Mouse (Mus musculus): Measurements from ENCODE around the gene Sema4c. TPM values are rescaled to one million over a fixed set of nuclear protein-coding genes. Genes with fewer than 3 reads are reported as not detected.
A peak's percentile ranks its signal among the peaks of the same experiment; 100 is the strongest.

Sema4c gene
- total RNA-seq, 1 experiment = 10.0 TPM

DNA sequence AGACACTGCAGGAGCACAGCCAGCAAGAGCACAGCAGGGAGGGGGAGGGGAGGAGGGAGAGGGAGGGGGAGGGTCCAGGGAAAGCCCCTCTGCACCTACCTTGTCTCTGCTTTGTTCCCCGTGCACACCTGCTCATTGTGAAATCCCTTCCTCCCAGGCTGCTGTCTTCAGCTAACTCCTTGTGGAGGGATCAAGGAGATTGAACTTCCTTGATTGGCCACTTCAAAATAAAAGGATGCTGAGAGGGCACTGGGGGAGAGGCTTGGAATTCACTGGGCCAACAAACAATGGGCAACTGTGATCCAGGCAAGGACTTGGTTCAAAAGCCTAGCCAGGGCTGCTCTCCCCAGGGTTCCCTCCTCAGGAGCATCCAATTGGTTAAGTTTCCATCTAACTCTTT lies 35.0 kb upstream of the Sema4c start:
- no peak overlapping the region for H3K4me3 ChIP-seq (ENCODE audit: insufficient read depth in 1 of 2, low read depth in 1 of 2, low read length in 2 of 2, poor library complexity in 1 of 2, severe bottlenecking in 1 of 2)
- H3K27ac ChIP-seq (ENCODE audit: insufficient read depth, low read depth, low read length, poor library complexity, severe bottlenecking) = 0 out of 2 replicates have a peak overlapping the region, but pooled peaks have one; percentile 19
- TF ChIP-seq HCFC1 (IDR thresholded peaks at IDR 0.05; ENCODE audit: borderline replicate concordance, insufficient read depth, low read length) = no peak
- TF ChIP-seq MAFK (IDR thresholded peaks at IDR 0.05; ENCODE audit: insufficient read depth, low read depth, low read length) = no peak
- no peak for TF ChIP-seq CHD2 (IDR thresholded peaks at IDR 0.05; ENCODE audit: low read depth, low read length)
- TF ChIP-seq ZC3H11A (IDR thresholded peaks at IDR 0.05; ENCODE audit: borderline replicate concordance, low read depth, low read length) = no peak
- no peak for TF ChIP-seq ZNF384 (IDR thresholded peaks at IDR 0.05; ENCODE audit: low read depth, low read length)
- H3K9ac ChIP-seq (ENCODE audit: insufficient read depth, low read depth, low read length, poor library complexity, severe bottlenecking) = no peak overlapping the region
- H3K4me1 ChIP-seq (ENCODE audit: control insufficient read depth in 2 of 2, insufficient read depth in 2 of 2, low read length in 2 of 2, poor library complexity in 1 of 2) = peaks cover 2 to 25% of the 10 kb centered on the region in 2 experiments; a peak in 2 of 4 replicates
- no peak for DNase-seq (ENCODE audit: low read depth, low spot score)
- in situ Hi-C loops (cut with MboI; ENCODE audit: low sequenced_read_pairs in 2 of 2, unreplicated experiment in 2 of 2) = no loop called here
- H3K36me3 ChIP-seq (ENCODE audit: control insufficient read depth, insufficient read depth, low read length, poor library complexity, severe bottlenecking) = no peaks in the 10 kb centered on the region
- no peaks in the 10 kb centered on the region for H3K9me3 ChIP-seq (ENCODE audit: control insufficient read depth, insufficient read depth, low read depth, low read length)

DNA sequence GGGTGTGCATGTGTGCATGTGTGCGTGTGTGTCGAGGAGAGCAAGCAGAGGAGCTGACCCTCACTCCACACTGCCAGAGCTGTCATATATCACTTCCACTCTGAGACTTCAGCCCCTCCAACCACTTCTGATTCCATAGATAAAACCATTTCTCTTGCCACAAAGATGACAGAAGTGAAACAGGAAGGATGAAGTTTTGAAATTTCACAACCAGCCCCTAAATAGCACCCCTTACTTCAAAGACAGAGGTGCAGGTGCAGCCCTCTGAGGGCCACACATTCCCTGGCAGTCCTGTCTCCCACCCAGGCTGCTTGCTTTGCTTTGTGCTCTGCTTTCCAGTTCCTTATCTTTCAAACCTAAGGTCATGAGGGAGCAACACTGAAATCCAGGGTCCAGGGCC lies 33.3 kb upstream of the Sema4c start:
- DNase-seq (ENCODE audit: low read depth, low spot score) = no peak
- H3K36me3 ChIP-seq (ENCODE audit: control insufficient read depth, insufficient read depth, low read length, poor library complexity, severe bottlenecking) = no peaks in the 10 kb centered on the region
- TF ChIP-seq HCFC1 (IDR thresholded peaks at IDR 0.05; ENCODE audit: borderline replicate concordance, insufficient read depth, low read length) (no peak), MAFK (IDR thresholded peaks at IDR 0.05; ENCODE audit: insufficient read depth, low read depth, low read length) (no peak), CHD2 (IDR thresholded peaks at IDR 0.05; ENCODE audit: low read depth, low read length) (no peak), ZNF384 (IDR thresholded peaks at IDR 0.05; ENCODE audit: low read depth, low read length) (no peak)
- H3K27ac ChIP-seq (ENCODE audit: insufficient read depth, low read depth, low read length, poor library complexity, severe bottlenecking) = no peak overlapping the region
- no peaks in the 10 kb centered on the region for H3K9me3 ChIP-seq (ENCODE audit: control insufficient read depth, insufficient read depth, low read depth, low read length)
- H3K9ac ChIP-seq (ENCODE audit: insufficient read depth, low read depth, low read length, poor library complexity, severe bottlenecking) = no peak overlapping the region
- H3K4me3 ChIP-seq (ENCODE audit: insufficient read depth in 1 of 2, low read depth in 1 of 2, low read length in 2 of 2, poor library complexity in 1 of 2, severe bottlenecking in 1 of 2) = no peak overlapping the region
- H3K4me1 ChIP-seq (ENCODE audit: control insufficient read depth in 2 of 2, insufficient read depth in 2 of 2, low read length in 2 of 2, poor library complexity in 1 of 2) = peaks cover 2 to 21% of the 10 kb centered on the region in 2 experiments; a peak in 2 of 4 replicates
- in situ Hi-C loops (cut with MboI; ENCODE audit: low sequenced_read_pairs in 2 of 2, unreplicated experiment in 2 of 2) = no loop called here

DNA sequence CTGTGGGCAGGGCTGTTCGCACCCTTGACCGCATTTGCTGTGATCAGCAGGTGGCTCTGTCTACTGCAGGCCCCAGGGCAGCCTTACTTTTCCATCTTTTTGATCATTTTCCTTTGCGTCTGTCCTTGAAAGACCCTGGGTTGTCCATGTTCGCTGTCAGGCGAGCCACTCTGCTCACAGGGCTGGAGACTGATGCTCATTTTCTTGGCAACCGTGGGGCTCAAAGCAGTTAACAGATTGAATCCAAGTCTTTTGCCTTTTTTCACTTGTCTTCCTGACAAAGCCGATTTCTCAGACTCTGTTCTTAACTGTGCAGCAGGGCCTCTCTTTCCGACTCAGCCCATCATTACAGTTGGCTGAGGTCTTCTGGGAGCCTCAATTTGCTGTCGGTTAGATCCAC lies 32.5 kb upstream of the Sema4c start:
- in situ Hi-C loops (cut with MboI; ENCODE audit: low sequenced_read_pairs in 2 of 2, unreplicated experiment in 2 of 2) = no loop called here
- DNase-seq (ENCODE audit: low read depth, low spot score) = no peak
- Histone ChIP-seq H3K27ac (ENCODE audit: insufficient read depth, low read depth, low read length, poor library complexity, severe bottlenecking) (no peak overlapping the region), H3K36me3 (ENCODE audit: control insufficient read depth, insufficient read depth, low read length, poor library complexity, severe bottlenecking) (no peaks in the 10 kb centered on the region), H3K9me3 (ENCODE audit: control insufficient read depth, insufficient read depth, low read depth, low read length) (no peaks in the 10 kb centered on the region), H3K9ac (ENCODE audit: insufficient read depth, low read depth, low read length, poor library complexity, severe bottlenecking) (no peak overlapping the region), H3K4me1 (ENCODE audit: control insufficient read depth in 2 of 2, insufficient read depth in 2 of 2, low read length in 2 of 2, poor library complexity in 1 of 2) (peaks cover 2 to 20% of the 10 kb centered on the region in 2 experiments; a peak in 2 of 4 replicates), H3K4me3 (ENCODE audit: insufficient read depth in 1 of 2, low read depth in 1 of 2, low read length in 2 of 2, poor library complexity in 1 of 2, severe bottlenecking in 1 of 2) (no peak overlapping the region)
- TF ChIP-seq CHD2 (IDR thresholded peaks at IDR 0.05; ENCODE audit: low read depth, low read length) (no peak), MAFK (IDR thresholded peaks at IDR 0.05; ENCODE audit: insufficient read depth, low read depth, low read length) (no peak), ZC3H11A (IDR thresholded peaks at IDR 0.05; ENCODE audit: borderline replicate concordance, low read depth, low read length) (no peak), ZNF384 (IDR thresholded peaks at IDR 0.05; ENCODE audit: low read depth, low read length) (no peak), HCFC1 (IDR thresholded peaks at IDR 0.05; ENCODE audit: borderline replicate concordance, insufficient read depth, low read length) (no peak)

DNA sequence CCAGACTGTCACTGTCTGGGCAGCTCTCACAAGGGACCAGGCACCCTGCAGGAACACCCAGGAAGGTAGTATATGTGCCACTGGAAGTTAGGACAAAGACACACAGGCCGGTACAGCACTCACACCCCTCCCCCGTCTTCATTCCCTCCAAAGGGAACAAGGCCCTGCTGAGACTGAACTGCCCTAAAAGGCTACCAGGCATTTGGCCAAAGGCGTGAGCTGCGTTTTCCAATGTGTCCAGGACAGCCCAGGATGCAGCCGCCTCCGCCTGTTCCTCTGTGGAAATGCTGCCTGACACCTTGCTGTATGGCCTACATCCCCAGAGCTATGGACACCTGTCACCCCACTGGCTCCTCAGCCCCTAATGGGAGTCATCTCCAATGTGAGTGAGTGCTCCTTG lies 31.3 kb upstream of the Sema4c start:
- DNase-seq (ENCODE audit: low read depth, low spot score) = no peak
- TF ChIP-seq HCFC1 (IDR thresholded peaks at IDR 0.05; ENCODE audit: borderline replicate concordance, insufficient read depth, low read length) (no peak), CHD2 (IDR thresholded peaks at IDR 0.05; ENCODE audit: low read depth, low read length) (no peak), ZC3H11A (IDR thresholded peaks at IDR 0.05; ENCODE audit: borderline replicate concordance, low read depth, low read length) (no peak), ZNF384 (IDR thresholded peaks at IDR 0.05; ENCODE audit: low read depth, low read length) (no peak), MAFK (IDR thresholded peaks at IDR 0.05; ENCODE audit: insufficient read depth, low read depth, low read length) (no peak)
- H3K4me3 ChIP-seq (ENCODE audit: insufficient read depth in 1 of 2, low read depth in 1 of 2, low read length in 2 of 2, poor library complexity in 1 of 2, severe bottlenecking in 1 of 2) = no peak overlapping the region
- H3K9ac ChIP-seq (ENCODE audit: insufficient read depth, low read depth, low read length, poor library complexity, severe bottlenecking) = no peak overlapping the region
- H3K36me3 ChIP-seq (ENCODE audit: control insufficient read depth, insufficient read depth, low read length, poor library complexity, severe bottlenecking) = no peaks in the 10 kb centered on the region
- peaks cover 2 to 16% of the 10 kb centered on the region in 2 experiments; a peak in 2 of 4 replicates for H3K4me1 ChIP-seq (ENCODE audit: control insufficient read depth in 2 of 2, insufficient read depth in 2 of 2, low read length in 2 of 2, poor library complexity in 1 of 2)
- no peaks in the 10 kb centered on the region for H3K9me3 ChIP-seq (ENCODE audit: control insufficient read depth, insufficient read depth, low read depth, low read length)
- 0 out of 2 replicates have a peak overlapping the region, but pooled peaks have one; percentile 2 for H3K27ac ChIP-seq (ENCODE audit: insufficient read depth, low read depth, low read length, poor library complexity, severe bottlenecking)
- in situ Hi-C loops (cut with MboI; ENCODE audit: low sequenced_read_pairs in 2 of 2, unreplicated experiment in 2 of 2) = no loop called here
